Mouse (Mus musculus) Muller cell, postnatal 12 days (primary cell): ENCODE results near the gene Mfap1a.

ENCODE experiments used
- DNase-seq: peaks from one replicate; pipeline ENCODE4 v3.0.0-alpha.2; 2015; ENCODE audit errors: inconsistent ontology term

Mfap1a gene

DNA sequence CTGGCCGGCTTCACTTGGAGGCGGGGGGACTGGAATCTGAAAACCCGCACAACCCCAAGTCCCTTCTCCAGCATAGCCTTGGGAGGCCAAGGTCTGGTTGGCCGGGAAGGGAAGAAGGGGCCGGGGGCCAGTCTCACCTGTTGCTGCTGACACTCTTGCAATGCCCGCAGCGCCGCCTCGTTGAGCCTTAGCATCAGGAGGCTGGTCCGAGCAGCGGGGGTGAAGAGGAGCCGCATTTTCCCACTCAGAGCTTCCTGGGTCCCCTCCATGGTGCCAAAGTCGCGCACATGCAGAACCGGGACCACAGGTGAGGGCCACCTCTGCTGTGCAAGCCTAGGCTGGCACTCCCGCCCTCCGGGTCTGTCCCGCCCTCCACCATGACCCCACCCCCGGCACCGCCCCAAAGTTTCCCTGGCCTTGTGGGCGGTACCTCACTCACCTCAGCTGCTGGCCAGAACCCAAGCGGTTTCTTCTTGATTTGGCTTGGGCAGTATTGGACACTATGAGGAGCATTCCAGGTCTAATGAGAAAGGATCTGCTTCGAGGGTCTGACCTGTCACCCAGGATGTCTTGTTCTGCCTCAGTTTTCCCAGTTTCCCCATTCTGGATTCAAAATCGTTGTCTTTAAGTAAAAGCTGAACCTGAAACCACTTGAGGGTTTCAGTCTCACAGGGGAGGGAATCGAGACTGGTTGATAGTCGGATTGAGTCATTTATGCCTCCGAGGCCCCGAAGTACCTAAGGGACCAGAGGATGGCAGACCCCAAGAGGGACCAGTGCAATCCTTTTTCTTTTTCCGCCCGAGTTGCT lies 64.0 kb downstream of the Mfap1a start:
- DNase-seq: peak; percentile 67
